Mouse (Mus musculus): Measurements from ENCODE around the gene Ank2.

Ank2 gene

GRCm38 (mm10) chr3:127225167-127225798, 273.9 kb downstream of the Ank2 start:
- DNase-seq: peak; percentile 39

GRCm38 (mm10) chr3:127224315-127225166, 274.6 kb downstream of the Ank2 start:
- no peak for DNase-seq

GRCm38 (mm10) chr3:127222086-127222485, 277.1 kb downstream of the Ank2 start:
- no peak for DNase-seq

- DNase-seq: no peak
Observed at GRCm38 (mm10) chr3:127220859-127221258, 278.3 kb downstream of the Ank2 start.

- no peak for DNase-seq
Observed at GRCm38 (mm10) chr3:127213534-127213933, 285.6 kb downstream of the Ank2 start.

- DNase-seq: no peak
Observed at GRCm38 (mm10) chr3:127211119-127211518, 288.0 kb downstream of the Ank2 start.

GRCm38 (mm10) chr3:127210552-127210951, 288.6 kb downstream of the Ank2 start:
- DNase-seq: no peak

GRCm38 (mm10) chr3:127208871-127209270, 290.3 kb downstream of the Ank2 start:
- DNase-seq: no peak

GRCm38 (mm10) chr3:127205883-127206434, 293.2 kb downstream of the Ank2 start:
- DNase-seq: no peak

- no peak for DNase-seq
Observed at GRCm38 (mm10) chr3:127202484-127203115, 296.6 kb downstream of the Ank2 start.

- no peak for DNase-seq
Observed at GRCm38 (mm10) chr3:127200789-127201188, 298.4 kb downstream of the Ank2 start.

GRCm38 (mm10) chr3:127199112-127199665, 300.0 kb downstream of the Ank2 start:
- DNase-seq: no peak

- DNase-seq: no peak
Observed at GRCm38 (mm10) chr3:127198656-127199055, 300.5 kb downstream of the Ank2 start.

GRCm38 (mm10) chr3:127188789-127189128, 310.4 kb downstream of the Ank2 start:
- no peak for DNase-seq

GRCm38 (mm10) chr3:127188086-127188788, 310.9 kb downstream of the Ank2 start:
- no peak for DNase-seq

- no peak for DNase-seq
Observed at GRCm38 (mm10) chr3:127187081-127187480, 312.1 kb downstream of the Ank2 start.

- DNase-seq: no peak
Observed at GRCm38 (mm10) chr3:127186239-127186638, 312.9 kb downstream of the Ank2 start.

GRCm38 (mm10) chr3:127183998-127184753, 315.0 kb downstream of the Ank2 start:
- DNase-seq: no peak

GRCm38 (mm10) chr3:127172697-127173096, 326.5 kb downstream of the Ank2 start:
- no peak for DNase-seq

- DNase-seq: no peak
Observed at GRCm38 (mm10) chr3:127170246-127170645, 328.9 kb downstream of the Ank2 start.

GRCm38 (mm10) chr3:127169114-127169513, 330.0 kb downstream of the Ank2 start:
- no peak for DNase-seq

GRCm38 (mm10) chr3:127163749-127164148, 335.4 kb downstream of the Ank2 start:
- no peak for DNase-seq
